Mouse (Mus musculus) kidney, adult 2 months (tissue): ENCODE results near the gene Cpb2. TPM values are rescaled to one million over a fixed set of nuclear protein-coding genes. Genes with fewer than 3 reads are reported as not detected.

Experiments
- DNase-seq: peaks from one replicate; pipeline ENCODE4 v3.0.0; 2021
- H3K27ac ChIP-seq: fragments of 200-500 bp; 2 replicates; pipeline ENCODE4 v1.5.1; 2012; ENCODE audit warnings: low read depth, low read length, control low read depth, inconsistent platforms; ENCODE audit not compliant: insufficient read depth
- H3K27me3 ChIP-seq: fragments of 200-500 bp; replicated peaks from 2 replicates; pipeline ENCODE4 v1.6.1; 2012; ENCODE audit warnings: mild to moderate bottlenecking, moderate library complexity, low read length, inconsistent platforms; ENCODE audit not compliant: control insufficient read depth, insufficient read depth
- H3K36me3 ChIP-seq: fragments of 200-500 bp; 2 replicates; pipeline ENCODE4 v1.6.1; 2012; ENCODE audit warnings: mild to moderate bottlenecking, moderate library complexity, low read length, inconsistent platforms; ENCODE audit not compliant: control insufficient read depth, insufficient read depth
- H3K4me1 ChIP-seq: fragments of 200-500 bp; 2 replicates; pipeline ENCODE4 v1.6.1; 2011; ENCODE audit warnings: low read length; ENCODE audit not compliant: control insufficient read depth, insufficient read depth
- H3K4me3 ChIP-seq: fragments of 200-500 bp; 2 replicates; pipeline ENCODE4 v1.5.1; 2011; ENCODE audit warnings: mild to moderate bottlenecking, low read depth, low read length, control low read depth; ENCODE audit not compliant: insufficient read depth
- CTCF ChIP-seq: fragments of 200-500 bp; conservative IDR thresholded peaks from 2 replicates; pipeline ENCODE4 v1.5.1; 2011; ENCODE audit warnings: low read depth, mild to moderate bottlenecking, control low read depth, low read length, moderate library complexity, mixed read lengths; ENCODE audit not compliant: insufficient read depth, insufficient read length
- POLR2A ChIP-seq: fragments of 200-500 bp; IDR thresholded peaks from one replicate; pipeline ENCODE4 v1.6.1; 2011; ENCODE audit warnings: low read depth, low read length, control low read depth
- WGBS: fragments of 180-500 bp; shearing (Covaris S2); methylation state at CpG from one replicate; pipeline ENCODE4 v1.1.7; 2018; 5-methylcytosine and 5-hydroxymethylcytosine counted together
- polyA plus RNA-seq: library from polyadenylated mRNA; depleted of rRNA; stranded (reverse); fragments of >200 nt; gene quantifications from 2 replicates; pipeline ENCODE4 v1.2.3, GENCODE M21; 2012

The Cpb2 gene
- polyA plus RNA-seq, 1 experiment: 2.6 TPM

GRCm38 (mm10) chr14:75229834-75230233 lies 12.3 kb upstream of the Cpb2 start:
- no peaks in the 10 kb centered on the region for H3K36me3 ChIP-seq
- TF ChIP-seq POLR2A: no peak
- TF ChIP-seq CTCF: peak; percentile 52
- no peak overlapping the region for H3K27ac ChIP-seq
- WGBS: 72% methylated on average over 2 of the region's 2 CpGs
- no peaks in the 10 kb centered on the region for H3K4me1 ChIP-seq
- no peak overlapping the region for H3K4me3 ChIP-seq
- DNase-seq: peak; percentile 30
- H3K27me3 ChIP-seq: no peaks in the 10 kb centered on the region

GRCm38 (mm10) chr14:75233070-75233469 lies 9.0 kb upstream of the Cpb2 start:
- no peak for DNase-seq
- H3K4me3 ChIP-seq: no peak overlapping the region
- H3K4me1 ChIP-seq: no peaks in the 10 kb centered on the region
- no peaks in the 10 kb centered on the region for H3K27me3 ChIP-seq
- H3K27ac ChIP-seq: no peak overlapping the region
- 88% methylated on average over 5 of the region's 5 CpGs for WGBS
- H3K36me3 ChIP-seq: no peaks in the 10 kb centered on the region
- no peak for TF ChIP-seq POLR2A
- TF ChIP-seq CTCF: no peak

GRCm38 (mm10) chr14:75235552-75235951 lies 6.5 kb upstream of the Cpb2 start:
- H3K27me3 ChIP-seq: no peaks in the 10 kb centered on the region
- TF ChIP-seq CTCF (no peak), POLR2A (no peak)
- WGBS: 43% methylated on average over 8 of the region's 8 CpGs
- H3K4me3 ChIP-seq: no peak overlapping the region
- H3K27ac ChIP-seq: no peak overlapping the region
- DNase-seq: no peak
- H3K36me3 ChIP-seq: no peaks in the 10 kb centered on the region
- H3K4me1 ChIP-seq: no peaks in the 10 kb centered on the region

- TF ChIP-seq CTCF (no peak), POLR2A (no peak)
- Histone ChIP-seq H3K4me3 (no peak overlapping the region), H3K27ac (no peak overlapping the region), H3K36me3 (no peaks in the 10 kb centered on the region), H3K27me3 (no peaks in the 10 kb centered on the region), H3K4me1 (no peaks in the 10 kb centered on the region)
- 31% methylated on average over 9 of the region's 9 CpGs for WGBS
- peak; percentile 23 for DNase-seq
These were observed 6.0 kb upstream of the Cpb2 start for GRCm38 (mm10) chr14:75235955-75236635.

GRCm38 (mm10) chr14:75236636-75237003 lies 5.5 kb upstream of the Cpb2 start:
- Histone ChIP-seq H3K4me3 (no peak overlapping the region), H3K27me3 (no peaks in the 10 kb centered on the region), H3K36me3 (no peaks in the 10 kb centered on the region), H3K27ac (no peak overlapping the region), H3K4me1 (no peaks in the 10 kb centered on the region)
- 75% methylated on average over 4 of the region's 4 CpGs for WGBS
- no peak for TF ChIP-seq CTCF
- TF ChIP-seq POLR2A: no peak
- DNase-seq: no peak

- TF ChIP-seq CTCF (no peak), POLR2A (no peak)
- DNase-seq: no peak
- H3K27me3 ChIP-seq: no peaks in the 10 kb centered on the region
- 83% methylated on average over 8 of the region's 8 CpGs for WGBS
- no peak overlapping the region for H3K4me3 ChIP-seq
- H3K4me1 ChIP-seq: no peaks in the 10 kb centered on the region
- no peak overlapping the region for H3K27ac ChIP-seq
- no peaks in the 10 kb centered on the region for H3K36me3 ChIP-seq
These were observed 5.0 kb upstream of the Cpb2 start for GRCm38 (mm10) chr14:75237096-75237495.

GRCm38 (mm10) chr14:75238054-75238692 lies 3.9 kb upstream of the Cpb2 start:
- Histone ChIP-seq H3K27me3 (no peaks in the 10 kb centered on the region), H3K27ac (no peak overlapping the region), H3K4me1 (peaks cover 2% of the 10 kb centered on the region; the same call in 1 of the 2 replicates), H3K4me3 (no peak overlapping the region), H3K36me3 (no peaks in the 10 kb centered on the region)
- no peak for TF ChIP-seq POLR2A
- no peak for TF ChIP-seq CTCF
- DNase-seq: no peak
- WGBS: 79% methylated on average over 6 of the region's 6 CpGs
